Mouse (Mus musculus) urinary bladder, postnatal 14 days (tissue): ENCODE data around the gene Rab9.
A peak's percentile ranks its signal among the peaks of the same experiment; 100 is the strongest.

Source experiments
- DNase-seq: peaks from one replicate; pipeline ENCODE4 v3.0.0; 2021; ENCODE audit warnings: low spot score

Rab9 gene

GRCm38 (mm10) chrX:166479365-166479983, at the start of gene Rab9:
TSS of gene Rab9 (minus strand) at chrX:166479867.
- DNase-seq = peak; percentile 94

GRCm38 (mm10) chrX:166528126-166528525, 48.5 kb upstream of the Rab9 start:
- DNase-seq = no peak

- no peak for DNase-seq
These were observed 46.1 kb upstream of the Rab9 start for GRCm38 (mm10) chrX:166525637-166526315.

GRCm38 (mm10) chrX:166520782-166521181, 41.1 kb upstream of the Rab9 start:
- no peak for DNase-seq

GRCm38 (mm10) chrX:166518345-166518744, 38.7 kb upstream of the Rab9 start, which contains the start of gene Tceanc:
TSS of gene Tceanc (minus strand) at chrX:166518567.
- DNase-seq = peak; percentile 3

- no peak for DNase-seq
These were observed 37.0 kb upstream of the Rab9 start for GRCm38 (mm10) chrX:166516631-166517030.

GRCm38 (mm10) chrX:166515923-166516322, 36.3 kb upstream of the Rab9 start:
- no peak for DNase-seq

GRCm38 (mm10) chrX:166514035-166514434, 34.4 kb upstream of the Rab9 start:
- DNase-seq = peak; percentile 33

GRCm38 (mm10) chrX:166512071-166512470, 32.4 kb upstream of the Rab9 start:
- no peak for DNase-seq

GRCm38 (mm10) chrX:166511107-166511506, 31.4 kb upstream of the Rab9 start:
- no peak for DNase-seq

GRCm38 (mm10) chrX:166509761-166510738, 30.4 kb upstream of the Rab9 start:
- DNase-seq = peak; percentile 92

- DNase-seq = no peak
These were observed 24.8 kb upstream of the Rab9 start for GRCm38 (mm10) chrX:166504421-166504820.

- no peak for DNase-seq
These were observed 20.0 kb upstream of the Rab9 start for GRCm38 (mm10) chrX:166499496-166500190.

- no peak for DNase-seq
These were observed 18.1 kb upstream of the Rab9 start for GRCm38 (mm10) chrX:166497771-166498170.

- no peak for DNase-seq
These were observed 15.4 kb upstream of the Rab9 start for GRCm38 (mm10) chrX:166495052-166495451.

- peak; percentile 21 for DNase-seq
These were observed 869 bp downstream of the Rab9 start for GRCm38 (mm10) chrX:166478631-166479364.

- DNase-seq = no peak
These were observed 2.3 kb downstream of the Rab9 start for GRCm38 (mm10) chrX:166477393-166477792.

- DNase-seq = no peak
These were observed 7.1 kb downstream of the Rab9 start for GRCm38 (mm10) chrX:166472612-166473011.

- DNase-seq = no peak
These were observed 11.3 kb downstream of the Rab9 start for GRCm38 (mm10) chrX:166468321-166468720.

- no peak for DNase-seq
These were observed 24.1 kb downstream of the Rab9 start for GRCm38 (mm10) chrX:166455525-166455924.

GRCm38 (mm10) chrX:166454331-166454730, 25.3 kb downstream of the Rab9 start:
- DNase-seq = no peak
